Mouse (Mus musculus): ENCODE data around the gene Hapln2. TPM values are rescaled to one million over a fixed set of nuclear protein-coding genes. Genes with fewer than 3 reads are reported as not detected.

The Hapln2 gene
- polyA plus RNA-seq, 1 experiment from 2014 or later, result 0.18 TPM

- Histone ChIP-seq H3K27ac (ENCODE audit: low read length) (peak overlapping the region; percentile 93), H3K4me3 (ENCODE audit: low read length) (no peak overlapping the region), H3K4me2 (ENCODE audit: low read depth, low read length) (no peak overlapping the region), H3K36me3 (ENCODE audit: control insufficient read depth, insufficient read depth) (no peaks in the 10 kb centered on the region), H3K9ac (ENCODE audit: low read length) (no peak overlapping the region; the same call in 1 of the 2 replicates), H3K9me3 (replicated peaks; ENCODE audit: control insufficient read depth, low read length) (no peaks in the 10 kb centered on the region), H3K27me3 (ENCODE audit: control insufficient read depth, insufficient read depth, low read length) (peaks cover 5% of the 10 kb centered on the region), H3K4me1 (ENCODE audit: control insufficient read depth, insufficient read depth, low read length) (peaks cover 66% of the 10 kb centered on the region)
- no peak for ATAC-seq (replicated peaks; ENCODE audit: extremely low read depth, insufficient read depth, low FRiP score)
- 21% methylated on average over 3 of the region's 3 CpGs for WGBS
Observed at GRCm38 (mm10) chr3:87984094-87984493, 43.3 kb downstream of the Hapln2 start.

GRCm38 (mm10) chr3:87983627-87984026, 43.8 kb downstream of the Hapln2 start:
- H3K4me1 ChIP-seq (ENCODE audit: control insufficient read depth, insufficient read depth, low read length), result peaks cover 66% of the 10 kb centered on the region
- no peak overlapping the region for H3K4me3 ChIP-seq (ENCODE audit: low read length)
- peak overlapping the region; percentile 48 for H3K4me2 ChIP-seq (ENCODE audit: low read depth, low read length)
- no peaks in the 10 kb centered on the region for H3K36me3 ChIP-seq (ENCODE audit: control insufficient read depth, insufficient read depth)
- no peak for ATAC-seq (replicated peaks; ENCODE audit: extremely low read depth, insufficient read depth, low FRiP score)
- peak overlapping the region; percentile 93 for H3K27ac ChIP-seq (ENCODE audit: low read length)
- 57% methylated on average over 6 of the region's 6 CpGs for whole genome bisulfite sequencing
- peaks cover 2% of the 10 kb centered on the region; the same call in 1 of the 2 replicates for H3K27me3 ChIP-seq (ENCODE audit: control insufficient read depth, insufficient read depth, low read length)
- no peaks in the 10 kb centered on the region for H3K9me3 ChIP-seq (replicated peaks; ENCODE audit: control insufficient read depth, low read length)
- peak overlapping the region; percentile 67 for H3K9ac ChIP-seq (ENCODE audit: low read length)

DNA sequence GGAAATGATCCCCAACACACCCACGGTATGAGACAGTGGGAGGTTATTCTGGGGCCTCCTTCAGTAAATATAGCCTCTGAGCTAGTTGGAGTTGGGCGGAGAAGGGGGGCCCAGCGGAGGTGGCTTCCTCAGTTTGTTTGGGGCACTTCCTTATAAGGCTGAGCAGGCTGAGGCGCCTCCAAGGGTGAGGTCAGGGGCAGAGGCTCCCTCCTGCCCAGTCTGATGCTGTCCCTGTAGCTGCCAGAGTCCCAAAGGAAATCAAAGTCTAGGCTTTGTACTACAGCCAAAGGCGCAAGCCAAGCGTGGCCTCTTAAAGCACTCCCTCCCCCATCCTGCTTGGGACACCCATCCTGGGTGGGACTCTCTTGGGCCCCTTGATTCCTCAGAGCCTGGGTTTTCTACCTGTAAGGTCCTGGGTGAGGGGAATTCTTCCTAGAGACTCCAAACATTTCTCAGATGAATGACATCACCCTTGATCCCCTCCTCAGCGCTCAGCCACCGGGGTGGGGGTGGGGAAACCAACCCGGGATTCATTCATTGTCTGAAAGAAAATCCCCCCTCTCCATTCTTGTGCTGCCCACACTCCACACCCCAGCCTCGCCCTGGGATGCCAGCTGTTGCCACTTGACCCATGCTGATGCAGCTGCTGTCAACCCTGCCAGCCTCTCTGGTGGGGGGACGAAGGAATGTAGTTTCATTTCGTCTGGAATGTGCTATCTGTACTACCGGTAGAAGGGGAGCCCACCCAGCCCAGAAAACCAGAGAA, 44.4 kb downstream of the Hapln2 start:
- ATAC-seq (replicated peaks; ENCODE audit: extremely low read depth, insufficient read depth, low FRiP score), result peak; percentile 57
- H3K4me3 ChIP-seq (ENCODE audit: low read length), result peak overlapping the region; percentile 15
- peak overlapping the region; percentile 93 for H3K27ac ChIP-seq (ENCODE audit: low read length)
- H3K27me3 ChIP-seq (ENCODE audit: control insufficient read depth, insufficient read depth, low read length), result no peaks in the 10 kb centered on the region
- H3K4me2 ChIP-seq (ENCODE audit: low read depth, low read length), result peak overlapping the region; percentile 48
- H3K9ac ChIP-seq (ENCODE audit: low read length), result peak overlapping the region; percentile 67
- no peaks in the 10 kb centered on the region for H3K36me3 ChIP-seq (ENCODE audit: control insufficient read depth, insufficient read depth)
- H3K9me3 ChIP-seq (replicated peaks; ENCODE audit: control insufficient read depth, low read length), result no peaks in the 10 kb centered on the region
- peaks cover 64% of the 10 kb centered on the region for H3K4me1 ChIP-seq (ENCODE audit: control insufficient read depth, insufficient read depth, low read length)
- 7% methylated on average over 13 of the region's 13 CpGs for WGBS

- peak overlapping the region; percentile 48 for H3K4me2 ChIP-seq (ENCODE audit: low read depth, low read length)
- WGBS, result 29% methylated on average over 12 of the region's 12 CpGs
- ATAC-seq (replicated peaks; ENCODE audit: extremely low read depth, insufficient read depth, low FRiP score), result peak; percentile 45; the same call in 1 of the 2 replicates
- peaks cover 1% of the 10 kb centered on the region for H3K36me3 ChIP-seq (ENCODE audit: control insufficient read depth, insufficient read depth)
- peaks cover 55% of the 10 kb centered on the region for H3K4me1 ChIP-seq (ENCODE audit: control insufficient read depth, insufficient read depth, low read length)
- no peaks in the 10 kb centered on the region; the same call in 1 of the 2 replicates for H3K27me3 ChIP-seq (ENCODE audit: control insufficient read depth, insufficient read depth, low read length)
- no peak overlapping the region; the same call in 1 of the 2 replicates for H3K4me3 ChIP-seq (ENCODE audit: low read length)
- peak overlapping the region; percentile 93 for H3K27ac ChIP-seq (ENCODE audit: low read length)
- H3K9ac ChIP-seq (ENCODE audit: low read length), result peak overlapping the region; percentile 67
- H3K9me3 ChIP-seq (replicated peaks; ENCODE audit: control insufficient read depth, low read length), result no peaks in the 10 kb centered on the region
Observed at GRCm38 (mm10) chr3:87981894-87982835, 45.2 kb downstream of the Hapln2 start.

DNA sequence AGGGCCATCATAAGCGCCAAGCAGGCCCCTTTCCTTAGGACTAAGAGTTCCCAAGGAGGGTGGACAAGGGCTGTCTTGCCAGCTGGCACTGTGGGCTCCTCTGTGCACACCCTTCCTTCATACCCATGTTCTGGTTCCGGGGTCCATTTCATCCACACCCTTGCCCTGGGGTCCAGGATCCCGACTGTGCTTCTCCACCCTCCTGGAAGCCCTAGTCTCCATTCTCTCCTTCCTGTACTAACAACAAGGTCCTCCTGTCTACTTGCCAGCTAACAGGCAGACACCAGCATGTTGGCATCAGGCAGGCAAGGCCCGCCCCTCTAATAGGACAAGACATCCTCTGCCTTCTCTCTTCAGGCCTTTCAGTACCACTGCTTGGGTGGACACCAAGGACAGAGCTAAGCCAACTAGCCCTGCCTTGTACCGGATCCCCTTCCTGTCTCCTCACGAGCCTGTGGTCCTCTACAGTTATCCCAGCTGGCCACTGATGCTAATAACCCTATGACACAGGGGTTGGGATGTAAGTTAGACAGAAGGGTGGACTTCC, 46.1 kb downstream of the Hapln2 start:
- H3K27ac ChIP-seq (ENCODE audit: low read length), result peak overlapping the region; percentile 93
- peaks cover 5% of the 10 kb centered on the region for H3K36me3 ChIP-seq (ENCODE audit: control insufficient read depth, insufficient read depth)
- no peak overlapping the region for H3K4me3 ChIP-seq (ENCODE audit: low read length)
- no peak overlapping the region for H3K9ac ChIP-seq (ENCODE audit: low read length)
- H3K9me3 ChIP-seq (replicated peaks; ENCODE audit: control insufficient read depth, low read length), result no peaks in the 10 kb centered on the region
- no peaks in the 10 kb centered on the region; the same call in 1 of the 2 replicates for H3K27me3 ChIP-seq (ENCODE audit: control insufficient read depth, insufficient read depth, low read length)
- H3K4me2 ChIP-seq (ENCODE audit: low read depth, low read length), result no peak overlapping the region
- H3K4me1 ChIP-seq (ENCODE audit: control insufficient read depth, insufficient read depth, low read length), result peaks cover 48% of the 10 kb centered on the region
- ATAC-seq (replicated peaks; ENCODE audit: extremely low read depth, insufficient read depth, low FRiP score), result no peak
- WGBS, result 80% methylated on average over 6 of the region's 6 CpGs

- Histone ChIP-seq H3K27ac (ENCODE audit: low read length) (no peak overlapping the region), H3K9ac (ENCODE audit: low read length) (no peak overlapping the region), H3K27me3 (ENCODE audit: control insufficient read depth, insufficient read depth, low read length) (no peaks in the 10 kb centered on the region; the same call in 1 of the 2 replicates), H3K9me3 (replicated peaks; ENCODE audit: control insufficient read depth, low read length) (no peaks in the 10 kb centered on the region), H3K4me3 (ENCODE audit: low read length) (no peak overlapping the region), H3K36me3 (ENCODE audit: control insufficient read depth, insufficient read depth) (peaks cover 5% of the 10 kb centered on the region), H3K4me1 (ENCODE audit: control insufficient read depth, insufficient read depth, low read length) (peaks cover 42% of the 10 kb centered on the region), H3K4me2 (ENCODE audit: low read depth, low read length) (no peak overlapping the region)
- ATAC-seq (replicated peaks; ENCODE audit: extremely low read depth, insufficient read depth, low FRiP score), result no peak
- 77% methylated on average over 5 of the region's 5 CpGs for WGBS
Observed at GRCm38 (mm10) chr3:87980728-87981127, 46.7 kb downstream of the Hapln2 start.

- no peak overlapping the region for H3K4me3 ChIP-seq (ENCODE audit: low read length)
- ATAC-seq (replicated peaks; ENCODE audit: extremely low read depth, insufficient read depth, low FRiP score), result no peak
- no peak overlapping the region for H3K27ac ChIP-seq (ENCODE audit: low read length)
- H3K4me1 ChIP-seq (ENCODE audit: control insufficient read depth, insufficient read depth, low read length), result peaks cover 36% of the 10 kb centered on the region
- no peaks in the 10 kb centered on the region for H3K9me3 ChIP-seq (replicated peaks; ENCODE audit: control insufficient read depth, low read length)
- H3K36me3 ChIP-seq (ENCODE audit: control insufficient read depth, insufficient read depth), result peaks cover 5% of the 10 kb centered on the region
- WGBS, result 68% methylated on average over 3 of the region's 3 CpGs
- no peak overlapping the region for H3K4me2 ChIP-seq (ENCODE audit: low read depth, low read length)
- no peak overlapping the region for H3K9ac ChIP-seq (ENCODE audit: low read length)
- H3K27me3 ChIP-seq (ENCODE audit: control insufficient read depth, insufficient read depth, low read length), result no peaks in the 10 kb centered on the region; the same call in 1 of the 2 replicates
Observed at GRCm38 (mm10) chr3:87980085-87980484, 47.3 kb downstream of the Hapln2 start.

DNA sequence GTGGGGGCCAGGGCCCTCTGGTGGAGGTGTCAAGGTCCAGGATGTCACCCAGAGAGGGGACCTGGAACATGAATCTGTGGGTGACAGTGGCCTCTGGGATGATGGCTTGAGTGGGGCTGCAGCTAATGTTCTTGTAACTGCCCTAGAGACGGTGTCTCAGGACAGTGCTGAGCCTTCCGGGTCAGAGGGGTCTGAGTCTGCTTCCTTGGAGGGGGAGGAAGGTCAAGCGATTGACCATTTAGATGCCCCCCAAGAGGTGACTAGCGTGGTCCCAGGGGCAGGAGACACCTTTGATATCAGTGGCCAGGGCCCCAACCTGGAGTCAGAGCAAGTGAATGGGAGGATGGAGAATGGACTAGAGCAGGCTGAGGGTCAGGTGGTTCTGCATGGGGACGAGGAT, 47.9 kb downstream of the Hapln2 start:
- H3K9me3 ChIP-seq (replicated peaks; ENCODE audit: control insufficient read depth, low read length), result no peaks in the 10 kb centered on the region
- peaks cover 5% of the 10 kb centered on the region for H3K36me3 ChIP-seq (ENCODE audit: control insufficient read depth, insufficient read depth)
- H3K4me3 ChIP-seq (ENCODE audit: low read length), result no peak overlapping the region
- WGBS, result 87% methylated on average over 5 of the region's 5 CpGs
- H3K27ac ChIP-seq (ENCODE audit: low read length), result no peak overlapping the region
- no peak overlapping the region for H3K9ac ChIP-seq (ENCODE audit: low read length)
- no peak for ATAC-seq (replicated peaks; ENCODE audit: extremely low read depth, insufficient read depth, low FRiP score)
- peaks cover 33% of the 10 kb centered on the region for H3K4me1 ChIP-seq (ENCODE audit: control insufficient read depth, insufficient read depth, low read length)
- no peak overlapping the region for H3K4me2 ChIP-seq (ENCODE audit: low read depth, low read length)
- H3K27me3 ChIP-seq (ENCODE audit: control insufficient read depth, insufficient read depth, low read length), result no peaks in the 10 kb centered on the region; the same call in 1 of the 2 replicates
